Mouse (Mus musculus) small intestine, adult 2 months (tissue): ENCODE measurements at regions not wholly inside any gene's neighbourhood (a gene's known extent, or its start where the extent isn't known, plus 50 kb on each side); places are given as distances from the start of the nearest gene placed in this dataset.

ENCODE experiments used
- CTCF ChIP-seq: fragments of 200-500 bp; IDR thresholded peaks from 2 replicates; pipeline ENCODE4 v1.5.1; 2012; ENCODE audit warnings: low read depth, mild to moderate bottlenecking, control low read depth, inconsistent platforms, low read length, moderate library complexity, mixed read lengths; ENCODE audit not compliant: insufficient replicate concordance, insufficient read length; ENCODE audit errors: extremely low read depth
- POLR2A ChIP-seq: fragments of 200-500 bp; IDR thresholded peaks from 2 replicates; pipeline ENCODE4 v1.6.1; 2012; ENCODE audit warnings: low read depth, mild to moderate bottlenecking, control low read depth, inconsistent platforms, low read length, moderate library complexity

- TF ChIP-seq CTCF, result no peak
- TF ChIP-seq POLR2A, result no peak
Observed at GRCm38 (mm10) chr10:84147305-84147984, 293.0 kb downstream of the Nuak1 start.
